Mouse (Mus musculus) adrenal gland (tissue): ENCODE results near the gene Olfr1079.
"Not testable (repeated sequence)": the region's sequence is repeated elsewhere in the genome, so short reads cannot be mapped to it uniquely, and the experiment has no call there.

ENCODE experiments used
- intact Hi-C: fragments of 180-260 bp; cut with DNase I; formaldehyde crosslinking; loops from one replicate; pipeline ENCODE4 v1.15.1; 2025
- long read RNA-seq, 2 experiments: library from polyadenylated mRNA; unstranded; transcript quantifications; one replicate each; pipeline ENCODE4 v2.0.0; 2020; ENCODE audit warnings: borderline replicate concordance in 1 of 2; ENCODE audit not compliant: insufficient replicate concordance in 1 of 2

Gene Olfr1079
- long read RNA-seq, experiment 1, result 0 reads
- long read RNA-seq, experiment 2, result 0 reads

GRCm38 (mm10) chr2:86542380-86542779 is at the start of gene Olfr1079:
Gene Olfr1079 (minus strand): TSS chr2:86542480.
- intact Hi-C loops, result no loop called here

- intact Hi-C loops, result not testable (repeated sequence)
These were observed 15.9 kb upstream of the Olfr1079 start, which contains the start of gene Olfr1080 for GRCm38 (mm10) chr2:86558135-86558534. Gene Olfr1080 (minus strand): TSS chr2:86558235.

GRCm38 (mm10) chr2:86530991-86531390 is 11.3 kb downstream of the Olfr1079 start:
- intact Hi-C loops, result no loop called here

- intact Hi-C loops, result no loop called here
These were observed 34.1 kb downstream of the Olfr1079 start, which contains the start of gene Olfr1076 for GRCm38 (mm10) chr2:86508161-86508560. Gene Olfr1076 (plus strand): TSS chr2:86508461.

DNA sequence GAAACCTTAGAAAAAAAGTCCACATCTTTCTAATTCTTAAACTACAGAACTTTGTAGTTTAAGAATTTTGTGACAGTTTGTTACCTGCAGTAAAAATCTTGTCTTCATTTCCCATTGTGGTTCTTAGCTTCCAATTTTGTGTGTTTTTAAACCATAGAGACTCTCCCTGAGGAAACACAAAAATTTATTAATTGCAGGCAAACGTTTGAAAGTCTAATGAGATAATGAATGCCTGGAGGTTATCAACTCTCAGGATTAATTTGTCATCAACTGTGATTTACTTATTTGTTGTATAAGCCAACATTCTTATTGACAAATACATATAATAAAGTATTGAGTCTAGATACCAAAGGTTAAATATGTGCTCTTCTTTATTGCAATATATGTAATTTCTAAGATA is 55.0 kb downstream of the Olfr1079 start, which contains the start of gene Olfr228:
Gene Olfr228 (minus strand): TSS at position 101 of the 400 bp plus-strand sequence.
- intact Hi-C loops, result no loop called here
